Mouse (Mus musculus) erythroid progenitor cell, adult 5-6 weeks (primary cell): Measurements from ENCODE around the gene Mup2. TPM values are rescaled to one million over a fixed set of nuclear protein-coding genes. Genes with fewer than 3 reads are reported as not detected.
"Not testable (repeated sequence)": the region's sequence is repeated elsewhere in the genome, so short reads cannot be mapped to it uniquely, and the experiment has no call there.

Experiments used
- ATAC-seq: replicated peaks from 2 replicates; pipeline ENCODE4 v1.8.0; 2016; ENCODE audit warnings: moderate number of reproducible peaks, mild to moderate bottlenecking, moderate TSS enrichment, inconsistent platforms; ENCODE audit not compliant: poor library complexity, low FRiP score, severe bottlenecking
- total RNA-seq, 2 experiments: library from RNA; stranded (forward) in 1 of 2; stranded (reverse) in 1 of 2; fragments of 150-400 nt in 1 of 2; fragments of 186-747, 209-891 nt in 1 of 2; gene quantifications; 2 replicates each; pipeline versions ENCODE4 v1.2.3 to v1.2.4; 2015 to 2017; ENCODE audit warnings: low replicate concordance in 2 of 2

The Mup2 gene
- total RNA-seq (2015; ENCODE audit: low replicate concordance): not detected in 2 replicates
- not detected in 2 replicates for total RNA-seq (2017; ENCODE audit: low replicate concordance)

GRCm38 (mm10) chr4:60154189-60154588 is at the start of gene Mup2:
Gene Mup2, minus strand, starts transcription at chr4:60154289.
- ATAC-seq: not testable (repeated sequence)

Other genes starting within 250 kb of the Mup2 start
- not detected in 2 replicates for gene Slc46a2, start 239.2 kb downstream of the Mup2 start, total RNA-seq (2015; ENCODE audit: low replicate concordance)
- not detected in 2 replicates for gene Slc46a2, start 239.2 kb downstream of the Mup2 start, total RNA-seq (2017; ENCODE audit: low replicate concordance)
- gene Mup4, start 193.6 kb downstream of the Mup2 start, total RNA-seq (2015; ENCODE audit: low replicate concordance): not detected in 2 replicates
- gene Mup4, start 193.6 kb downstream of the Mup2 start, total RNA-seq (2017; ENCODE audit: low replicate concordance): not detected in 2 replicates
- gene Mup6, start 190.0 kb downstream of the Mup2 start, total RNA-seq (2015; ENCODE audit: low replicate concordance): not detected in 2 replicates
- gene Mup6, start 190.0 kb downstream of the Mup2 start, total RNA-seq (2017; ENCODE audit: low replicate concordance): not detected in 2 replicates
- not detected in 2 replicates for gene Mup7, start 83.8 kb downstream of the Mup2 start, total RNA-seq (2015; ENCODE audit: low replicate concordance)
- not detected in 2 replicates for gene Mup7, start 83.8 kb downstream of the Mup2 start, total RNA-seq (2017; ENCODE audit: low replicate concordance)
- not detected in 2 replicates for gene Mup8, start 68.3 kb upstream of the Mup2 start, total RNA-seq (2015; ENCODE audit: low replicate concordance)
- not detected in 2 replicates for gene Mup8, start 68.3 kb upstream of the Mup2 start, total RNA-seq (2017; ENCODE audit: low replicate concordance)